Mouse (Mus musculus): ENCODE results near the gene Nepro.

The Nepro gene

DNA sequence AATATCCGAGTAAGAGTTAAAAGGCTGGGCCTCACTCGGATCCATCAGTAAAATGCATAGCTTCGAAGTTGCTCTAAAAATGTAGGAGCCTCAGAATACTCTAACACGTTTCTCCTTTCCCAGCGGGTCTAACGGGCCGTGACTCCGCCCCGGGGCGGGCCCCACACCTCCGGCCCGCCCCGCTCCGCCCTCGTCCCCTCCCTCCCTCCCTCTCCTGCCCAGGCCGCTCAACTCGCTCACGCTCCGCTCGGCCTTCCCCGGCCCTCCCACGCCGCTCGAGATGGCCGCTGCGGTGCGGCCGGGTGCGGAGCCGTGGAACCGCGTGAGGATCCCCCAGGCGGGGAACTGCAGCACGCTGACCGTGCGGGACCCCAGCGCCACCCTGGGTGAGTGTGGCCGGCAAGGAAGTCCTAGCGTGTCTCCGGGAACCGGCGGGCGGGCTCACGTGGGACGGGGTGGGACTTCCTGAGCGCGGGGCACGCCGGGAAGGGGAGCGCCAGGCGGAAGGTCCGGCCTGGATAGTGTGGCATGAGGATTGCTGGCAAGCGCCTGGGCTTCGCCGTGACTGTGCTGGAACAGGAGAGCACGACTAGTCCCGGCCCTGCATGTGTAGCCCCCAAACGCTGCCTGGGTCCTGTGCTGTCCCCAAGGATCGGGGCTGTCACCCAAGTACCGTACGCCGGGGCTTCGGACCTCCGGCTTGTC, at the start of gene Nepro:
TSS of gene Nepro (plus strand) at position 219 of the 705 bp plus-strand sequence.
- peak; percentile 93 for DNase-seq

DNA sequence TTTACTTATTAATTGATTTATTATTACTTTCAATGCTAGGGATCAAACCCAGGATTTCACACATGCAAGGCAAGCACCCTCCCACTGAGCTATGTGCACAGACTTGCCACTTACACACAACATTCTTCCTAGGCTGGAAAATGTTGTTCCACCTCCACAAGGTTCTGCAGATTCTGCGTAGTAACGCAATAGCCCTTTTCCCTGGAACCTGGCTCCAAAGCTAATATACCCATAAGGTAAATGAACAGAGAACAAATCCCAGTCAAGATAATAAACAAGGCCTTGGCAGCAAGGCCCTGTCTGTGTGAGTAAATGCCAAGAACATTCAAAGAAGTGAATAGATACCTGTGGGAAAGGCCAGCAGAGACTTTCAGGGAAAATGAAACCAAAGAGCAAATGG, 47.7 kb upstream of the Nepro start:
- DNase-seq, result no peak

DNA sequence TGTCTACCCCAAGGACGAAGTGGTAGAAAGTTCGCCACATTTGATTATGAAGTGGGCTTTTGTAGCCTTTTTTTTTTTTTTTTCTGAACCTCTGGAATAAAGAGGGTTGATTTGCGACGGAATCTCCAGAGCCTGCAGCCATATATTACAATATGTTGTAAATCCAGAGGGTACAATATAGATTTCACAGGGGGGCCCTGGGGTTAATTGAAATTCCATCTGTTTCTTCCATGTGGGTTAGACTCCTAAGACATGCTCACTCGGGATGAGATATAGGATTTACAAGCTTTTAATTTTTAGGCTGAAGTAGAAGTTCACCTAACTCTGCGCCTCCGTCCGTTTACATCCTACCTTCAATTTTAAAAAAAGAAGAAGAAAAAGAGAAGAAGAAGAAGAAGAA, 45.0 kb upstream of the Nepro start:
- DNase-seq, result no peak

DNA sequence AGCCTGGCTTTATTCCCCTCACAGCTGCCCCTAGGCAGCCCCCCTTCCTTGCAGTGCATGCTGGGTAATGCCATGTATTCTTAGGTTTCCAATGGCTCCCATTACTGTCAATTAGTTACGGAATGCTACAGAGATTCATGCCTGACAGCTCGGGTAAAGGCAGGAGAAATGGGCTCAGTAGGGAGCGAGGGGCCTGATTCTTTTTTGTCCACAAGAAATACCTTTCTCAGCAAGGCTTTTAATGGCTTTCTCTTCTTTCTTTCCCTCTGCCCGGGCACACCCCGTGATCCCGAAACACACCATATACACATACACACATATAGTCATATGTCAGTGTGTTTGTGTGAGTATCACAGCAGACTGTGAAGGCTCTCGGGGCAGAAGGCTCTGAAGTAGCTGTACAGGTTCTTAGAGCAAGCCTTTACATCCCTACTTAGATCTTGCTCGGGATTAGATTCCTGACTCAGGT, 44.6 kb upstream of the Nepro start:
- no peak for DNase-seq

DNA sequence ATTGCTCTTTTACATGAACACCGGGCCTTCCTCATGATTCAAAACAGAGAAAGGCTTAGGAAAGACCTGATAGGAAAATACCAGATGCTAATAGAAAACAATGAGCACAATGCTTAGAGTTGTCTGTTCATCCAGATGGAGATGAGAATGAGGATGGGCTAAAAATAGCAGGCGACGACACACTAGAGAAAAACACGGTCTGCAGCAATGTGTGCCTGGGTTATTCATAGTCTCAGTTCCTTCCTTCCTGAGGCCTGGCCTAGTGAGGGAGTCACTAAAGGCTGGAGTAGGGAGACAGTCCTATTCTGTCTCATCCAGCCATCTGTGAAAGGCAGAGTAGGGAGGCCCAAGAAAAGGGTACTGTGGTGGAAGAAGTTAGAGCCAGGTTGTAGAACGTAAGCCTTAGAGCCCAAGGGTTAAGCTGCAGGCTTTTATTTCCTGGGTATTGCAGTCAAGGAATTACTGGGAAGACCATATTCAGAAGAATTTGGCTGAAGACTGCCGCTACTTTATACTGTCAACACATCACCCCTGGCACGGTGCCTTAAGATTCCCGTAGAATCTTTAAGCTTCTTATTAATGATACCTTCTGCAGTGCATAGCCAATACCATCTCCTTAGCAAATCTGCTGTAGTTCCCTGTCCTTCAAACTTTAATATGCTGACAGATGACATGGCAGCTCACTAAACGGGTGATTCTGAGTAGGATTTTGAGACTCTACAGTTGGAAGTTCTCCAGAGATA, 43.2 kb upstream of the Nepro start:
- DNase-seq, result peak; percentile 27

DNA sequence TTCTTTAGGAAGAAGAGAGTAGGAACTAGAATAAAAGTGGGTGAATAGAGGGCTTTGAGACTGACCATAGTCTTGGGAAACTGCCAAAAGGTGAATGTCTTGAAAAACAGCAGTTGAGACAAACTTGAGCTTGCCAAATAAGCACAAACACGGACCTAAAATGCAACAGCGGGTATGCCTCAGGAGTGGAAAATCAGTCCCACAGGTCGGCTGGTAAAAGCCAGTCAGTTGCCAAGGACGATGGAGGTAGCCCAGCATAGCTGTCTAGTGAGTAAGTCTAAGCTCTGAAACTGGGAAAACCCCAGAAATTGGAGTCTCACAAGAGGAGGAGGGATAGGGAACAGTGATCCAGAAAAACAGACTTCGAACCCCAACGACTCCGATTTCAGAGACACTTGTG, 39.5 kb upstream of the Nepro start:
- DNase-seq, result no peak

DNA sequence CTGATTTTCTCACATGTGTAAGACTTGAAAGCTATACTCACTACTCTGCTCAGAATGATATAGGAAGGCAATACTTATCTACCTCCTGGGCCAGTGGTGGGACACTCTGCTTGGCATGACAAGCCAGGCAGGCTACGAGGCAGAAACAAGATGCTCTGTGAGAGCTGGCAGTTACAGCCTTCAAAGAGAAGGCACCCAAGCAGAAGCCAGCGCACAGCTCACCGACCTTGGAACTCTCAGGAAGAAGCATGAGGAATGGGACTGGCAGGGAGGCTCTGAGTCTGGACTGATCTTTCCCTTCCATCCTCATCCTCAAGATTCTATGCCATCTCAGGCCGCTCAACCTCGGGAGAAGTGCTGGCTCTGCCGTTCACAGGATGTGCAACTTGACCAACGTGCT, 38.7 kb upstream of the Nepro start:
- DNase-seq, result no peak

DNA sequence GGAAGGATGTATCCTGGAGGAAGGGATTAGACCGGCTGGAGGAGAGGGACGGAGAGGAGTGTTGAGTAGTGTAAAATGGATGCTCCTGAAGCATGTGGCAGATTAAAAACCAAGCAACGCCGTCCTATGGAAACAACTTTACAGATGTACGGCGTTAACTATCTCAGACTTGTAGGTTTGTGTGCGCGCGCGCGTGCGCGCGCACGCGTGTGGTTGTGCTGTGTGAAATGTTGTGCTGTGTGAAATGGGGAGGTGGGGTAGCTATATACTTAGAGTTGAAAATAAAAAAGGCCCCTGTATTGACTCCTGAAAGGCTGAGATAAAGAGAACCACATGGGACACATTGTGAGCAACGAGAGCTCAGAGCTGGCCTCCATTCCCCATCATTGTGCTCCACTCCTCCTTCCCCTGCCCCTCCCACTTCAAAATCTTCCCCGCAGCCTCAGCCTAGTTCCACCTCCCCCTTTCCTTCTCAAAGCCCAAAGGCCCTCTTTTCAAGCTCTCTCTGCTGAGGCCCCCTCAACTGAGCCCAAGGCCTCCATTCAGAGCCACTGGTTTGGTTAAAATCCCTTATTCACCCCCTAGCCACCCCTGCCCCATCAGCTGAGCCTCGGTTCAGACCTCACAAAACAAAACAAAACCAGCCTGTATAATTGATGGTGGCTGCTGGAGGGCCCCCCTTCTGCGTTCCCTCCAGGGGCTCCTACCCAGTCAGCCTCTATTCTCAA, 36.9 kb upstream of the Nepro start:
- no peak for DNase-seq

DNA sequence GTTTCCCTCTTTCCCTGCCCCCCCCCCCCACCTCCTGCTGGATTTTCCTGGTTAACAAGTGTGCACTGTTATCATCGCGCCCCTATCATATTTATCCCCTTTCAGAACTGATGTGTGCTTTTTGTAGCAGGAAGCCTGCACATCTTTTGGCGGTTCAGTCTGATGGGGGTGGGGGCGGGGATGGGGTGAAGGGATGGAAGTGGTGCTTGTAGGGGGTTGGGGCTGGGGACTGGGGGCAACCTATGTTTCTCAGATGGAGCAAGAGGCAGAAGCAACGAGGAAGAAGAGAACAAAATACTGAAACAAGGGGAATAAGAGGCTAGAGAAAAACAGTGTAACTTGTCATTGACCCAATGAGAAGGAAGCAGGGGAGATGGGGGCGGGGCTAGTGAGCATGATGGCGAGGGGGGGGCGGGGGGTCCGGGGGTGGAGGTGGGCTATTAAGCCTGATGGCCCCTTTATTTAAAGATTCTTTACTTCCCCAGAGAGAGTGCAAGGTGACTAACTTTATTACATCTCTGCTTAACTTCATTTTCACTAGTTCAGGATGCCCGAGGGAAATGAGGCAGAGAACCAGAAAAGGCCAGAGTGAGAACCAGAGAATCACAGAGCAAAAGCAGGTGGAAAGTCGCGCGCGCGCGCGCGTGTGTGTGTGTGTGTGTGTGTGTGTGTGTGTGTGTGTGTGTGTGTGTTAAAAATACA, 36.2 kb upstream of the Nepro start:
- no peak for DNase-seq

DNA sequence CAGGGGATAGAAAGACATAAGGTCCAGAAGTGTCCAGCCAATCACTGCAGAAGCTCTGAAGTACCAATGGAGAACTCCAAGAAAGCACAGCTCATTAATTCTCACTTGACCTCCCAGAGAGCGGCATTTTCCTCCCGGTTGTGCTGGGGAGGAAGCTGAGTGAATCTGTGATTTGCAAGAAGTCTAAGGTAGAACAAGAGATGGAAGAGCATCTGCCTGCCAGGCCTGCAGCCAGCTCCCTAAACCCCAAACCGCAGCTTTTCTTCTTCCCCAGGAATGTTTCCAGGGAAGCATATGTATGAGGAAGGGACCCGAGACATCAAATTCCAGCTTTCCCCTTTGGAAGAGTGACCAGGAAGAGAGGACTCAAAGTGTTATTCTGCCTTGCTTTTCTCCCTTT, 35.6 kb upstream of the Nepro start:
- no peak for DNase-seq

DNA sequence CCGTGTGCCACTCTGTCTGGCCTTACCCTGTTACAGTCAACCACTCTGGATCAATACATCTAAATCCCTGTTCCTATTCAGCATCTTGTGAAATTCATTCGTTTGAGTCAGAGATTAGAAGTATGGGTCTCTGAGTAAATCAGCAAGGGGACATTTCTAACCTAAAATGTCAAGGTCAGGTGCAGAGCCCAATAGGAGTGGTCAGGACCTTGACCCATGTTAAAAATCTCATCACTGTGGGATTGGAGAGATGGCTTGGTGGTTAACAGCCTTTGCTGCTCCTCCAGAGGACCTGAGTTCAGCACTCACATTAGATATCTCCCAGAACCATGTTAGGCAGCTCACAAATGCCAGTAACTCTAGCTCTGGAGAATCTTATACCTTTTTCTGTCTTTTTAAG, 33.6 kb upstream of the Nepro start:
- no peak for DNase-seq

DNA sequence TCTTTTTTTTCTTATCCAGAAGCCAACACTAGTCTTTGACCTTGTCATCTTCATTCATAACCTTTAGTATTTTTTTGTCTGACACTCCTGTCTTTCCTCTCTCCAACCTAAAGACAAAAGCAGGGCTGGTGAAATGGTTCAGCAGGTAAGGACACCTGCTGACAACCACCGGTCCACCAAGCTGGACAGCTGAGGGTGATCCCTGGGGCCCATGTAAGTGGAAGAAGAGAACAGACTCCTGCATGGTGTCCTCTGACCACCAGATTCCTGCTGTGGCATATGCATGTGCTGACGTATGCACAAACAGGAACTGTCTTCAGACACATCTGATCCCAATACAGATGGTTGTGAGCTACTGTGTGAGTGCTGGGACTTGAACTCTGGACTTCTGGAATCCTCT, 33.0 kb upstream of the Nepro start:
- DNase-seq, result no peak

DNA sequence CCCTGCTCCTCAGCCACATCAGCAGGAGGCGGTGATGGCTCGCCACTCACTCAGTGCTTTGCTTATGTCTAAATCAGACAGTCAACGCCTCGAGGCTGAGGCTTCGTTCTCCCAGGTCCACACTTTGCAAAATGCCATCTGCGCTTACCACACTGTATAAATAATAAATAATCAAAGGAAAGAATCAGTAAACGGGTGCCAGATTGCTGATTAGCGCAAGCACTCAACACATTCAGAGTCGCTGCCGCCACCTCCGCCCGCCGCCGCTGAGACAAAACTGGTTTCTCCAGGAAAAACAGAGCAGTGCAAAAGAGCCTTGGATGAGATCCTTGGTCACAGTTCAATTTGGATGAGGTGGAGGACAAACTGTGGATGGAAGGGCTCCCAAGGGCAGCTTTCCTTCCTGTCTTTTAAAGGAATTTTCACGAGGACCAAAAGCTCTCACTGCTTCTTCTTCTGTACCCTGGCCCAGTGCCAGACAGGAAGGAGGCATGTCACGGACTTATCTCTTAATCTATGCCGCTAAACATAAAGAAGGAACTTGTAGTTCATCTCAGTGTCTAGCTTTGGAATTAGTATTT, 32.5 kb upstream of the Nepro start:
- peak; percentile 68 for DNase-seq

DNA sequence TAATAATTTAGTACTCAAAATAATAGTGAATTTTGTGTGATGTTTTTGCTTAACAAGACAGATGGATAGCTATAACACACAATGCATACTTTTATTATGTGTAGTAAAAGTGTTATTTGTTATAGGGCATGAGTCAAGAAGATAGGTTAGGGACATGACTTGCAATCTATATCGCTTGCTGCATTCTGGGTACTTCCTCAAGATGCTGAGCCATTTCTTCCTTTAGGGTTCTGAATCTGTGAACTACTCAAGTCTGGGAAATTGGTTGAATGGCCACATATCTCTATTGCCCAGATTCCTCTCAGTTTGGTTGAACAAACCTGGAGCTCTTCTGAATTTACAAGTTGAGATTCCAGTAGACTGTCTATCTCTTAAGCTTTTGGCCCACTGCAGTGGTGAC, 31.6 kb upstream of the Nepro start:
- DNase-seq, result no peak

DNA sequence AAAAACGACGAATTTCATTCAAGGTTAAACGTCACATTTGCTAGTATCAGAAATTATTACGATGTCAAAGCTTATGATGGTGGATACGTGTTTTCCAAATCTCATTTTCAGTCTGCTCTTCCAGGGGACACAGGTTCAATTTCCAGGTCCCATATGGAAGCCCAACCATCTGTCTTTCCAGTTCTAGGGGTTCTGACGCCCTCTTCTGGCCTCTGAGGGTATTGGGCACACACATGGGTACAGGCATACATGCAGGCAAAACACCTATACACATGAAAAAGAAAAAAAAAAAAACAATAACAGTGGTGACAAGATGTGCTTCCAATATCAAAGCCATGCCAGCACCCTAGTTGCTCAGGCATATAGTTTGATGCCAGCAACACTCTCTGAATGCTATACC, 30.4 kb upstream of the Nepro start:
- no peak for DNase-seq

DNA sequence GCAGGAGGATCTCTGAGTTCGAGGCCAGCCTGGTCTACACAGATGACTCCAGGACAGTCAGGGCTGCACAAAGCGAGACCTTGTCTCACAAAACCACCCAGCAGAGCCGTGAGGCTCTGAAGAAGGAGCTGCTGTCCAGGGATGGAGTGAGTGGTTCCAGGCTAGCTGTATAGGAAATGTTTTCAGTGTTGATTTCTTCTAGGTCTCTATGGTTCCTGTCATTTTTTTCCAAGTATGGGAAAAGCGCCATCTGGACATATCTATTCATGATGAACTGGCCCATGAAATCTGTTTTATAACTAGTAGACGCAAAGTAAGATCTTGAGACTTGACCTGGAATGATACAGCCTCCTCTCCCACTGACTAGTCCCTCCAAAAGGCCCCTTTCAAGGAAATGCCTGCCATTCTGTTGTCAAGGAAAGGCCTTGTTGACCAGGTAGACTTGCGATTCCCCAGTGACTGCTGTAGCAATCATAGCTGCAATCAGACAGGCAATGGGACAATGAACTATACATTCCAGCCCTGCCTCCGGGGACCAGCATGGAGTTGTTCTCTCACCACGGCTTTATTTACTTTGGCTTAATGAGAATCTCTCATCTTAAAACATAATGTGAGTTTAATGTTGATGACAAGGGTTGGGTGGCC, 28.8 kb upstream of the Nepro start:
- DNase-seq, result no peak

DNA sequence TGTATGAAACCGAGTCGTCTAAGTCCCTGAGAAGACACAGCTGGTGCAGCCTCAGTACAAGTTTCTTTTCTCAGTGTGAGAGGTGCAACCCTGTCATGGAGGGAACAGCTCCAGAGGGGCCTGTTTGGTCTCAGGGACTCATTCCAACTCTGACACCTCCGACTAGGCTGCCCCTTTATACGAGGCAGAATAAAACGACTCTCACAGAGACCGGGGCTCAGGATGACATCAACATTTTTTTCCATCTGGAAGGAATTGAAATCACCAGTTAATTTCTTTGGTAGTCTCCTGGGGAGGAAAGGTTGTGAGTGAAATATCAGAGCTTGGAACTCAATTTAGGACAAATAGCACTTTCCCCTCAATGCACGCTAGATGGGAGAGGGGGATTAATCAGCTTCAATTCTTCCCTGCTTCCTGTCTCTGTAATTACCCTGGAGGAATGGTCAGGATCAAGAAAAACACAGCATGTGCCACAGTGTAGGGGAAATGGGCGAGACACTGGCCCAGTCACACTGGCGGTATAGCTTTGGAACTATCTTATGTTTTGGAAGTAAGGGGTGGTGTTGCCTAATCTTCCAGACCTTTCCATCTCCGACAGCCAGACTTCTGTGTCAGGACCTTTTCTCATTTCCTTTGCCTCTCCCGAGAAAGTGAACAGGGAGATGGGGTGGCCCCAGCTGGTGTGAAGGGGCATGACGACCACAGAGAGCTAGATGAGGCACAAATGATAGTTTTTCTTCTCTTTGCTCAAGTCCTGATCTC, 28.1 kb upstream of the Nepro start:
- peak; percentile 64 for DNase-seq

DNA sequence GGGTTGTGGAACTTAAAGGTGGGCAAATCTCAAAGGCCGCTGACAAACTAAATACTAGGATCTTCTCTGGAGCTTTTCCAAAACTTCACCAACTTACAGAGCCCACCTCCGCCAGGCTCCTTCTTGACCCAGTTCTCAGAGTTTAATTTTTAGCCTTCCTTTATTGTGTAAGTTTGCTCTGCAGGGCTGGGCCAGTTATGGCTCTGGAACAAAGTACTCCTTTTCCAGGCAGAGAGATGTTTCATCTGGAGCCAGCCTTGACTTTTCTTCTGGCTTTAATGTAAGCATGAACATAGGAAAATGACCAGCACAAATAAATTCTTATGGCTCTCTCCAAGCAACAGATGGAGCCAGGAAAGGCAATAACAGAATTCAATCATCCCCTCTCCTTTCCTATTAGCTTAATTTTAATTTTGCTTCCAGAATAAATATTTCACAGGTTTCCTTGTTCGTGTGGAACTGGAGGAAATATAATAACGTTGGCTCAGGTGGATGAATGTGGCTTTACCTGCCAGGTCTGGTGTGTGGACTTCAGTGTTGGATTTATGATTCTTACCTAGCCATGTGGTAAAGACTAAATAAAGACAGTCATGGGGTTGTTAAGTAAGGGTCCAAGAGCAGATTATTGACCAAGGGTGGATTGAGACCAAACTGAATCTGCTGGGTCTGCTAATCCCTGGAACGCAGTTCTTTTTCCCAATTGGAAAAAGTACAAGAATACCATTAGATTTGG, 26.5 kb upstream of the Nepro start:
- no peak for DNase-seq

DNA sequence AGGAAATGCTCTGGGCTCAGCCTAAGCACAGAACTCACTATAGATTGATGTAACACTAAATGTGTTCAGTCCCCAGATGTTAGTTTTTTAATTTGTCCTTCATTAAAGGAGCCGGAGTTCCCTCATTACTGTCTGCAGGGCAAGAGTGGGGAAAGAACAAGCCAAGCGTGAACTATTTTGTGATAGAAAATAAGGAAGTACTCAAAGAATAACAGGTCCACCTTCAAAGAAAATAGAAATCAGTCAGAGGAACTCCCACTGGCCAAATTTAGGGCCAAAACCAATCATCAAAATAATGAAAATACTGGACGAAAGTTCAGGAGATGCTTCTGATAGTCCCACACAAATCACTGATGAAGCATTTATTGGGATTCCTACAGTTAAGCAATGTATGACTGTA, 22.9 kb upstream of the Nepro start:
- DNase-seq, result no peak

DNA sequence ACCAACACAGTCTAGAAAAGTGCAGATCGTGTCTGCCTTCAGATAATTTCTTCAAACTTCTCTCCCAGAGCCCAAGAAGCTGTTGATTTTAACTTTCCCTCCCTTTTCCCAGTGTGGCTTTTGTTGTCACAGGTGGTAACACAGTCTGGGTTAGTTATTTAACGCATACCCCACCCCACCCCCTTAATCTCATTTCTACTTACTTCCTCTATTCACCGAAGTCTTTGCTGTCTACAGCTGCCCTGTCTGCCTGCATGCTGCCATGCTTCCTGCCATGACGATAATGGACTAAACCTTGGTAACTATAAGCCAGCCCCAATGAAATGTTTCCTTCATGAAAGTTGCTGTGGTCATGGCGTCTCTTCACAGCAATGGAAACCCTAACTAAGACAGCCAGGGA, 21.8 kb upstream of the Nepro start:
- no peak for DNase-seq

DNA sequence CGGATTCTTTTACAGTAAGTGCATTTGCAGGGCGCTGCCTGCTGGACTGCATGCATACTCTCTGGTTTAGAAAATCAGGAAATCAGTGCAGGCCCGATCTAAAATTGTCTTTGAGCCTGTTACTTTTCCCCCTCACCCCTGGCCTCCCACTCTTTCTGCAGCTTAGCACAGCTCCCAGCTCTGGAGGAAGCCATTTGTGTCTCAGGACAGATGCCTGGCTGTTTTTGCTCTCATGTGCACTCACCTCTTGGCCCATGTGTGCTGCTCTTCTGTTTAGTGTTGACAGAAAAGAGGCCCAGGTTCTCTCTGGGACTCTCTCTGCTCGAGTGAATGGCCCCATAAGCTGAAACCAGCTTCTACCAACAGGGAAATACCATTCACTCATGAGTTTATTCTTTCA, 20.6 kb upstream of the Nepro start:
- no peak for DNase-seq

Data from lung, postnatal 14 days (tissue).